Mouse (Mus musculus) kidney, adult 9 months (tissue): ENCODE data around the gene Mapk9.

Experiments used
- DNase-seq: peaks from one replicate; pipeline ENCODE4 v3.0.0; 2022

Gene Mapk9

GRCm38 (mm10) chr11:49895966-49896590 is 49.5 kb downstream of the Mapk9 start:
- no peak for DNase-seq

GRCm38 (mm10) chr11:49900043-49900442 is 53.5 kb downstream of the Mapk9 start:
- DNase-seq: no peak

DNA sequence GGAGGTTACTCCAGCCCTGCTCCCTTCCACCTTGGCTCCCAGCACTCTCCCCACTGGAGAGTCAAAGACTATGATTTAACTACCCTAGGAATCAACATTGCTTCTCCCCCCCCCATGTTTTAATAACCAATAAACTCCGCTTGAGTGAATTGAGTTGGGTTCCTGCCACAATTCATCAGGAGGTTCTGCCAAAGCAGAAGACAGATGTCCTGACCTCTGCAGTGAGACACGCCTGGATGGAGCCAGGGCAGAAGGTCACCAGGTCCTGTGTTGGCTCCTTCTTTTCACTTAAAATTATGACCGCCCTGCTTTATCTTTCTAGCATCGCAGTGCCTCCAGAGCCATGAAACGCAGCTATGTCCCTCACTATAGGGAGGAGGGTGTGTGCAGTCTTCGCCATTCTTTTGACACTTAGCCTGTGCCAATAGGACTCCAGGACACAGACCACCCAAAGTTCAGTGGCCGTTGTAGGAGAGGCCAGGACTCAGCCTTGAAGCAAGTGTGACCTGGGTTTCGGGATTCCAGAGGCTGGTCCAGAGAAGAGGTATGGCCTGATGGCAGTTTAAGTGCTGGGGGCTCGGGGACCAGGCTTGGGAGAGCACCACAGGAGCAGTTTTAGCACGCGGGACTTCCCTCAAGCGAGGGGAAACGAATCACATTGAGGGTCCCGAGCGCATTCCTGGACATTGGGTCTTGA is 54.6 kb downstream of the Mapk9 start:
- DNase-seq: peak; percentile 78

- peak; percentile 47 for DNase-seq
Measured at GRCm38 (mm10) chr11:49901659-49902458, 55.3 kb downstream of the Mapk9 start, which contains the start of gene Rasgef1c. Gene Rasgef1c (plus strand): TSS chr11:49901835.

- DNase-seq: peak; percentile 64
Measured at GRCm38 (mm10) chr11:49903333-49903732, 56.8 kb downstream of the Mapk9 start.

- DNase-seq: no peak
Measured at GRCm38 (mm10) chr11:49918521-49919180, 72.1 kb downstream of the Mapk9 start.

DNA sequence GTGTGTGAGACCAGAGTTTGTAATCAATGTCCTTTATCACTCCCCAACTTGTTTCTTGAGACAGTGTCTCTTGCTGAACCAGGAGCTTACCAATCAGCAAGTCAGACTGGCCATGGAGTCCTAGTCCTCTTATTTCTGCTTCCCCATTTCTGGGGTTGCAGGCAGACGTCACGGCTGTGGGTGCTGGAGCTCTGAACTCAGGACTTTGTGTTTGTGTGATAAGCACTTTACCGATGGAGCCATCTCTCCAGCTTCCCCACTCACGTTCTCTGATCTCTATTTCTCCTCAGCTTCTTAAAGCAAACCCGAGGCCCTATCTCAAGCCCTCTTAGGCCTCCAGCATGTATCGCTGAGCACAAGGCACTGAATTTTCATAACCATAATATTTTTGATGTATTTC is 72.8 kb downstream of the Mapk9 start:
- no peak for DNase-seq

- DNase-seq: no peak
Measured at GRCm38 (mm10) chr11:49923539-49923938, 77.0 kb downstream of the Mapk9 start.

DNA sequence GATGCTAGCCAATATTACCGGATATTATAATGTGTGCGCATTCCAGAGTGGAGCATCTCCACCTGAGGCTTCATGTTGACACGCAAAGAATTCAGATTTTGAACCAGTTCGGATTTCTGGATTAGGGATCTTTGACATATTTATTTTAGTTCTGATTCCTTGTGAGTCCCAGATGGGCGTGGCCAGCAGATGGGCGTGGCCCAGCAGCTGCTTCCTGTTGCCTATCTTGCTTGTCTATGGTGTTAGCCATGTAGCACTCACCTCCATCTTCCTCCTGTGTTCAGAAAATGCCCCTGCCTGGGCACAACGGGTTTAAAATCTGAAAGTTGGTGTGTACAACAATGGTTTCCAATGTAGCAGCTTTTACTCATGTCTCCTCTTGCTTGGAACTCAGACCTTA is 79.6 kb downstream of the Mapk9 start:
- DNase-seq: no peak

DNA sequence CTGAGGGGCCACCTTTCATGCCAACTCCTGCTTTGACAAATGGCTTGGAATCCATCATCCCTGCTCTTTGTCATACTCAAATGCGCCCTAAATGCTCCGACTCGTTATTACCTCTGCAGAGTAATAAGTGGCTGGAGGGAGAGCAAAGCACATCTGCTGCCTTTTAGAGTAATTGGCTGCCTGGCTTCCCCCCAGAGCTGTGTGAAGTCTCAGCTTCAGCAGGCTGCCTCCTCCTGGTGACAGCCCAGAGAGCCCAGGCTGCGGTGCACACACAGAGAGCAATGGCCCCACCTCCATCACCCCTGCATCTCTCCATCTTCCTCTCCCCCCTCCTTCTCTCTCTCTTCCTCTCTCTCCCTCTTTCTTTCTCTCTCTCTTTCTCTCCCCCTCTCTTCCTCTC is 80.6 kb downstream of the Mapk9 start:
- DNase-seq: no peak

- no peak for DNase-seq
Measured at GRCm38 (mm10) chr11:49927670-49928069, 81.1 kb downstream of the Mapk9 start.

DNA sequence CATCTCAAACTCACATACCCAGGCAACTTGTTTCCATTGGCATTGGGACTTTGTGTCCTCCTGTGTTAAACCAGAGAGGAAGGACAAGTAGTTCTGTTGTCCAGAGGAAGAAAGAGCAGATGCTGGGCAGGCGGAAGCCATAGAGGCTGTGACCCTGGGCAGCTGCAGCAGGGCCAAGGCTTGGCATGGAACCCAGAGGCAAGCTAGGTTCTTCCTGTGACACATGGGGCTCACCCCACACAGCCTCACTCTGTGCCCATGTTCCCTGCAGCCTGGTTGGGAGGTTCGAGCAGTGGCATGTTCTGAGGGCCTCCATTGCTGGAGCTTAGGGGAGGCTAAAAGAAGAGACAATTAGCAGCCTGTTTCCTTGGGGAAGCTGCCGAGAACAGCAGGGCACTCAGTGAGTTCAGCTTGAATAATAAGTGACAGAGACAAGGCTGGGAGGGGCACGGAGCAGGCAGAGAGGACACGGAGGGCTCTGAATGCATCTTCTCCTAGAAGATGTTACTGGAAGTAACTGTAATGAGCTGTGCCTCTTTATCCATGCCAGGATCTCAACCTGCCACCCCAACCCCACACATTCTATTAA is 84.6 kb downstream of the Mapk9 start:
- no peak for DNase-seq

- DNase-seq: peak; percentile 5
Measured at GRCm38 (mm10) chr11:49931853-49932252, 85.3 kb downstream of the Mapk9 start.

DNA sequence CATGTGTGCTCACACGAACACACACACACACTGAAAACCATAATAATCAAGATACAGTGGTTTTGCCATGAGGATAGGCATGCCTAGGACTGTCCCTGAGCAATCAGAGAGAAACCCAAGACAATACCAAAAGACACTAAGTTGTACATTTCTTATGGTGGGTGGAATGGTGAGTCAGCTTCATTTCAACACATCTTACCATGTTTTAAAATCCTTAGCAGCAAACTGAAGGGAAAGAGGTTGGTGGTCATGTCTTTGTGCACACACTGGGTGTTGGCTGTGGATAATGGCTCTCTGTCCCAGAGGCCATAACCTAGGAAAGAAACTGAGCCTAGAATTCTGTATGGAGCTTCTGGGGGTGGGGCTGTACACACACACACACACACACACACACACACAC is 87.3 kb downstream of the Mapk9 start:
- DNase-seq: no peak

DNA sequence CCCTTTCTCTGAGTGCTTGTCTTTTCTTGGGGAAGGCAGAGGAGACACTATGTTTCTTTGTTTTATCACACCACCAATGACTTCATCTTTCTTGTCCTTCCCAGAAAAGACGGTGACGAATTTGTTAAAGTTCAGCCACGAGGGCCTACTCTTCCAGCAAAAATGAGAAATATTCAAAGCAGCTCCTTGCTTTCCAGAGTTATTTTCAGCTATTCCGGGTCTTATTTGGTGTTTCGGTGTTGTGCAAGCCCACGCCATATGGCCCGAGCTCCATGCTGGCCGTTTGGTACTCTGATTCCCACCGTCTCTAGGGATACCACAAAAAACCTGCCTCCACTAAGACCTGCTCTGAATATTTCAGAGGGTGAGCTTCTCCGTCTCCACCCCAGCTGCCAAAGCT is 87.8 kb downstream of the Mapk9 start:
- DNase-seq: no peak
